Mouse (Mus musculus): ENCODE data around the gene Ddx31. TPM values are rescaled to one million over a fixed set of nuclear protein-coding genes. Genes with fewer than 3 reads are reported as not detected.

The Ddx31 gene
- polyA plus RNA-seq, 1 experiment = 10.0 TPM

GRCm38 (mm10) chr2:28859303-28859702, 19.1 kb downstream of the Ddx31 start:
- no peaks in the 10 kb centered on the region for H3K27me3 ChIP-seq (ENCODE audit: control insufficient read depth, insufficient read depth, low read length)
- H3K27ac ChIP-seq (ENCODE audit: control insufficient read depth, insufficient read depth, low read length) = no peak overlapping the region
- peaks cover 41% of the 10 kb centered on the region for H3K36me3 ChIP-seq (ENCODE audit: control insufficient read depth, insufficient read depth, low read length)
- peaks cover 12% of the 10 kb centered on the region for H3K4me1 ChIP-seq (replicated peaks; ENCODE audit: control insufficient read depth, insufficient read depth, low read length)
- H3K4me3 ChIP-seq (ENCODE audit: control insufficient read depth, insufficient read depth, low read length) = no peak overlapping the region
- 29% methylated on average over 4 of the region's 4 CpGs for WGBS
- no peak for DNase-seq
- no peak for TF ChIP-seq CTCF (IDR thresholded peaks at IDR 0.05; ENCODE audit: borderline replicate concordance, control insufficient read depth, extremely low read depth, insufficient read depth, low read length, poor library complexity)
- no peak for TF ChIP-seq POLR2A (IDR thresholded peaks at IDR 0.05; ENCODE audit: control insufficient read depth, extremely low read depth, insufficient read depth, low read length, poor library complexity)

GRCm38 (mm10) chr2:28860678-28861423, 20.6 kb downstream of the Ddx31 start:
- Histone ChIP-seq H3K4me3 (ENCODE audit: control insufficient read depth, insufficient read depth, low read length) (no peak overlapping the region), H3K4me1 (replicated peaks; ENCODE audit: control insufficient read depth, insufficient read depth, low read length) (peaks cover 21% of the 10 kb centered on the region), H3K27me3 (ENCODE audit: control insufficient read depth, insufficient read depth, low read length) (no peaks in the 10 kb centered on the region), H3K36me3 (ENCODE audit: control insufficient read depth, insufficient read depth, low read length) (peaks cover 40% of the 10 kb centered on the region), H3K27ac (ENCODE audit: control insufficient read depth, insufficient read depth, low read length) (no peak overlapping the region)
- no peak for TF ChIP-seq POLR2A (IDR thresholded peaks at IDR 0.05; ENCODE audit: control insufficient read depth, extremely low read depth, insufficient read depth, low read length, poor library complexity)
- no peak for TF ChIP-seq CTCF (IDR thresholded peaks at IDR 0.05; ENCODE audit: borderline replicate concordance, control insufficient read depth, extremely low read depth, insufficient read depth, low read length, poor library complexity)
- WGBS = 96% methylated on average over 8 of the region's 8 CpGs
- no peak for DNase-seq

GRCm38 (mm10) chr2:28863857-28864256, 23.7 kb downstream of the Ddx31 start:
- TF ChIP-seq POLR2A (IDR thresholded peaks at IDR 0.05; ENCODE audit: control insufficient read depth, extremely low read depth, insufficient read depth, low read length, poor library complexity) (no peak), CTCF (IDR thresholded peaks at IDR 0.05; ENCODE audit: borderline replicate concordance, control insufficient read depth, extremely low read depth, insufficient read depth, low read length, poor library complexity) (no peak)

GRCm38 (mm10) chr2:28867495-28867894, 27.3 kb downstream of the Ddx31 start:
- Histone ChIP-seq H3K4me1 (replicated peaks; ENCODE audit: control insufficient read depth, insufficient read depth, low read length) (peaks cover 18% of the 10 kb centered on the region), H3K4me3 (ENCODE audit: control insufficient read depth, insufficient read depth, low read length) (no peak overlapping the region), H3K27ac (ENCODE audit: control insufficient read depth, insufficient read depth, low read length) (no peak overlapping the region), H3K27me3 (ENCODE audit: control insufficient read depth, insufficient read depth, low read length) (no peaks in the 10 kb centered on the region), H3K36me3 (ENCODE audit: control insufficient read depth, insufficient read depth, low read length) (peaks cover 7% of the 10 kb centered on the region; the same call in 1 of the 2 replicates)
- 92% methylated on average over 7 of the region's 7 CpGs for whole genome bisulfite sequencing
- no peak for DNase-seq
- TF ChIP-seq POLR2A (IDR thresholded peaks at IDR 0.05; ENCODE audit: control insufficient read depth, extremely low read depth, insufficient read depth, low read length, poor library complexity) (no peak), CTCF (IDR thresholded peaks at IDR 0.05; ENCODE audit: borderline replicate concordance, control insufficient read depth, extremely low read depth, insufficient read depth, low read length, poor library complexity) (no peak)

More at GRCm38 (mm10) chr2:28863857-28864256, 23.7 kb downstream of the Ddx31 start:
- Histone ChIP-seq H3K4me1 (replicated peaks; ENCODE audit: control insufficient read depth, insufficient read depth, low read length) (peaks cover 21% of the 10 kb centered on the region), H3K36me3 (ENCODE audit: control insufficient read depth, insufficient read depth, low read length) (peaks cover 29% of the 10 kb centered on the region), H3K27ac (ENCODE audit: control insufficient read depth, insufficient read depth, low read length) (peak overlapping the region; percentile 76), H3K4me3 (ENCODE audit: control insufficient read depth, insufficient read depth, low read length) (no peak overlapping the region), H3K27me3 (ENCODE audit: control insufficient read depth, insufficient read depth, low read length) (no peaks in the 10 kb centered on the region)
- no peak for DNase-seq

GRCm38 (mm10) chr2:28875554-28875953, 35.3 kb downstream of the Ddx31 start:
- TF ChIP-seq CTCF (IDR thresholded peaks at IDR 0.05; ENCODE audit: borderline replicate concordance, control insufficient read depth, extremely low read depth, insufficient read depth, low read length, poor library complexity) = no peak
- no peak for TF ChIP-seq POLR2A (IDR thresholded peaks at IDR 0.05; ENCODE audit: control insufficient read depth, extremely low read depth, insufficient read depth, low read length, poor library complexity)
- Histone ChIP-seq H3K4me3 (ENCODE audit: control insufficient read depth, insufficient read depth, low read length) (no peak overlapping the region), H3K4me1 (replicated peaks; ENCODE audit: control insufficient read depth, insufficient read depth, low read length) (no peaks in the 10 kb centered on the region), H3K27me3 (ENCODE audit: control insufficient read depth, insufficient read depth, low read length) (no peaks in the 10 kb centered on the region), H3K27ac (ENCODE audit: control insufficient read depth, insufficient read depth, low read length) (no peak overlapping the region), H3K36me3 (ENCODE audit: control insufficient read depth, insufficient read depth, low read length) (peaks cover 36% of the 10 kb centered on the region)
- DNase-seq = no peak
- 96% methylated on average over 11 of the region's 11 CpGs for WGBS

- no peak for TF ChIP-seq CTCF (IDR thresholded peaks at IDR 0.05; ENCODE audit: borderline replicate concordance, control insufficient read depth, extremely low read depth, insufficient read depth, low read length, poor library complexity)
- no peak for TF ChIP-seq POLR2A (IDR thresholded peaks at IDR 0.05; ENCODE audit: control insufficient read depth, extremely low read depth, insufficient read depth, low read length, poor library complexity)
- 95% methylated on average over 3 of the region's 3 CpGs for WGBS
- no peaks in the 10 kb centered on the region for H3K27me3 ChIP-seq (ENCODE audit: control insufficient read depth, insufficient read depth, low read length)
- no peak for DNase-seq
- no peaks in the 10 kb centered on the region for H3K4me1 ChIP-seq (replicated peaks; ENCODE audit: control insufficient read depth, insufficient read depth, low read length)
- peaks cover 20% of the 10 kb centered on the region for H3K36me3 ChIP-seq (ENCODE audit: control insufficient read depth, insufficient read depth, low read length)
- no peak overlapping the region for H3K4me3 ChIP-seq (ENCODE audit: control insufficient read depth, insufficient read depth, low read length)
- H3K27ac ChIP-seq (ENCODE audit: control insufficient read depth, insufficient read depth, low read length) = no peak overlapping the region
These were observed 41.1 kb downstream of the Ddx31 start for GRCm38 (mm10) chr2:28881275-28881674.
